Mouse (Mus musculus) midbrain, embryonic 15.5 days (tissue): ENCODE measurements around the gene Apoo. TPM values are rescaled to one million over a fixed set of nuclear protein-coding genes. Genes with fewer than 3 reads are reported as not detected.
"Not testable (repeated sequence)": the region's sequence is repeated elsewhere in the genome, so short reads cannot be mapped to it uniquely, and the experiment has no call there.

Experiments used
- ATAC-seq: fragments of 200-750 bp; cut with Nextera tagmentation; replicated peaks from 2 replicates; pipeline ENCODE4 v1.8.0; 2017; ENCODE audit warnings: moderate TSS enrichment
- H3K27ac ChIP-seq: fragments of 300-500 bp; sonication (generic); 2 replicates; pipeline ENCODE4 v1.5.1; 2015; ENCODE audit warnings: mild to moderate bottlenecking, inconsistent platforms
- H3K27me3 ChIP-seq: fragments of 300-500 bp; sonication (generic); replicated peaks from 2 replicates; pipeline ENCODE4 v1.6.1; 2015; ENCODE audit warnings: inconsistent platforms
- H3K36me3 ChIP-seq: fragments of 300-500 bp; sonication (generic); replicated peaks from 2 replicates; pipeline ENCODE4 v1.6.1; 2015; ENCODE audit warnings: inconsistent platforms
- H3K4me1 ChIP-seq: fragments of 300-500 bp; sonication (generic); 2 replicates; pipeline ENCODE4 v1.6.1; 2015; ENCODE audit warnings: inconsistent platforms
- H3K4me2 ChIP-seq: fragments of 300-500 bp; sonication (generic); 2 replicates; pipeline ENCODE4 v1.6.1; 2015; ENCODE audit warnings: inconsistent platforms, mild to moderate bottlenecking, moderate library complexity
- H3K4me3 ChIP-seq: fragments of 300-500 bp; sonication (generic); 2 replicates; pipeline ENCODE4 v1.5.1; 2015; ENCODE audit warnings: mild to moderate bottlenecking, inconsistent platforms
- H3K9ac ChIP-seq: fragments of 300-500 bp; sonication (generic); 2 replicates; pipeline ENCODE4 v1.6.1; 2015; ENCODE audit warnings: mild to moderate bottlenecking, inconsistent platforms
- H3K9me3 ChIP-seq: fragments of 300-500 bp; sonication (generic); 2 replicates; pipeline ENCODE4 v1.6.1; 2016; ENCODE audit warnings: inconsistent platforms
- WGBS: fragments of 180-500 bp; shearing (Covaris S2); methylation state at CpG from one replicate; pipeline ENCODE4 v1.1.7; 2015; ENCODE audit warnings: mixed read lengths; 5-methylcytosine and 5-hydroxymethylcytosine counted together
- microRNA-seq: library from miRNA; unstranded; fragments of <30 nt; microRNA quantifications from one replicate; pipeline ENCODE4, GENCODE M21; 2016
- polyA plus RNA-seq: library from polyadenylated mRNA; unstranded; fragments of >200 nt; fragmentation: Nextera tagmentation; extraction: Ambion mirVana; gene quantifications from 2 replicates; pipeline ENCODE4 v1.2.1, GENCODE M21; 2015

Gene Apoo
- polyA plus RNA-seq, 1 experiment from 2014 or later: 119 TPM

GRCm38 (mm10) chrX:94446021-94446420, 79.1 kb downstream of the Apoo start:
- not testable (repeated sequence) for H3K4me3 ChIP-seq, H3K4me1 ChIP-seq, ATAC-seq, H3K9me3 ChIP-seq, H3K4me2 ChIP-seq, H3K36me3 ChIP-seq, H3K27me3 ChIP-seq, H3K9ac ChIP-seq, H3K27ac ChIP-seq
- WGBS: 96% methylated on average over 2 of the region's 2 CpGs

GRCm38 (mm10) chrX:94450047-94450881, 83.3 kb downstream of the Apoo start:
- H3K9ac ChIP-seq, H3K9me3 ChIP-seq, H3K36me3 ChIP-seq, H3K27me3 ChIP-seq, H3K4me3 ChIP-seq, H3K27ac ChIP-seq, H3K4me2 ChIP-seq, H3K4me1 ChIP-seq: not testable (repeated sequence)
- WGBS: 0% methylated on average over 1 of the region's 7 CpGs
- ATAC-seq: peak; percentile 93

- no peak overlapping the region for H3K4me2 ChIP-seq
- no peak for ATAC-seq
- H3K4me3 ChIP-seq: no peak overlapping the region
- H3K4me1 ChIP-seq: no peaks in the 10 kb centered on the region
- no peaks in the 10 kb centered on the region for H3K9me3 ChIP-seq
- no peaks in the 10 kb centered on the region; the same call in 1 of the 2 replicates for H3K27me3 ChIP-seq
- no peak overlapping the region for H3K9ac ChIP-seq
- H3K27ac ChIP-seq: no peak overlapping the region
- 64% methylated on average over 4 of the region's 4 CpGs for WGBS
- no peaks in the 10 kb centered on the region for H3K36me3 ChIP-seq
Measured at GRCm38 (mm10) chrX:94459346-94459745, 92.4 kb downstream of the Apoo start.

GRCm38 (mm10) chrX:94461513-94461912, 94.6 kb downstream of the Apoo start:
- H3K27ac ChIP-seq: 0 out of 2 replicates have a peak overlapping the region, but pooled peaks have one; percentile 15
- H3K4me1 ChIP-seq, H3K27me3 ChIP-seq, H3K9me3 ChIP-seq, H3K36me3 ChIP-seq, H3K4me3 ChIP-seq, H3K9ac ChIP-seq, ATAC-seq, H3K4me2 ChIP-seq: not testable (repeated sequence)
- WGBS: 20% methylated on average over 1 of the region's 3 CpGs

GRCm38 (mm10) chrX:94462604-94463429, 95.9 kb downstream of the Apoo start:
- not testable (repeated sequence) for H3K36me3 ChIP-seq, H3K9ac ChIP-seq, H3K27ac ChIP-seq, H3K9me3 ChIP-seq, H3K4me3 ChIP-seq, H3K4me2 ChIP-seq, H3K4me1 ChIP-seq, H3K27me3 ChIP-seq
- ATAC-seq: peak; percentile 91
- WGBS: no CpG with 5 or more reads among the region's 7 CpGs

Small RNAs within 50 kb of the gene (microRNA-seq; reads per million reads assigned to microRNA genes)
- gene Gm44477: not detected

Other genes starting within 250 kb of the Apoo start
- gene Zfx, start 243.4 kb upstream of the Apoo start, polyA plus RNA-seq: 25.6 and 26.5 TPM in 2 replicates
- gene Eif2s3x, start 154.3 kb upstream of the Apoo start, polyA plus RNA-seq: 89.5 and 96.1 TPM in 2 replicates
- gene Klhl15, start 132.5 kb upstream of the Apoo start, polyA plus RNA-seq: 9.4 and 10.1 TPM in 2 replicates
- gene Fam90a1b, start 340 bp upstream of the Apoo start, polyA plus RNA-seq: 0.20 and 0.31 TPM in 2 replicates
- 1,088 and 1,133 TPM in 2 replicates for gene Maged1, start 175.0 kb downstream of the Apoo start, polyA plus RNA-seq